Mouse (Mus musculus) heart, postnatal 0 days (tissue): ENCODE measurements around the gene Mrgpre.

Experiments
- CTCF ChIP-seq: IDR thresholded peaks from 2 replicates; pipeline ENCODE4 v1.5.1; 2016; ENCODE audit warnings: antibody characterized with exemption, control low read depth, low read depth
- EP300 ChIP-seq: IDR thresholded peaks from 2 replicates; pipeline ENCODE4 v1.6.1; 2016; ENCODE audit warnings: antibody characterized with exemption, low read depth

DNA sequence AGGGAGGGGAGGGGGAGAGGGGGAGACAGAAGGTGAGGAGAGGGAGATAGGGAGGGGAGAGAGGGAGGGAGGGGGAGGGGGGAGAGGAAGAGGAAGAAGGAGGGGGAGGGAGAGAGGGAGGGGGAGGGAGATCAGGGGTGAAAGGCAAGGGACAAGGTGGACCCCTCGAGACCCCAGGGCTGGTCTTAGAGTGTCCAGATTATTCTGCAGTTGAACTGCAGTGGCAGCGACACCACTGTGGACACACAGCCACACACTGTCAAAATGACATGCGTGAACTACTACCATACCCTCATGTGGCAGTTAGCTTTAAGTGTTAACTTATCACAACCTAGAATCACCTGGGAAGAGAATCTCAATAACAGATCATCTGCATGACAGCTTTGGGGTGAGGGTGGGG, 35.3 kb downstream of the Mrgpre start:
- TF ChIP-seq CTCF (no peak), EP300 (no peak)
